Mouse (Mus musculus): ENCODE data around the gene Mt1.

GRCm38 (mm10) chr8:94136192-94136591 lies 42.7 kb upstream of the Mt1 start:
- TF ChIP-seq CTCF (IDR thresholded peaks at IDR 0.05; ENCODE audit: low read depth) (no peak), EP300 (IDR thresholded peaks at IDR 0.05; ENCODE audit: low read depth) (no peak)
